Mouse (Mus musculus): ENCODE measurements at regions not wholly inside any gene's neighbourhood (a gene's known extent, or its start where the extent isn't known, plus 50 kb on each side); places are given as distances from the start of the nearest gene placed in this dataset.
A peak's percentile ranks its signal among the peaks of the same experiment; 100 is the strongest.

- Histone ChIP-seq H3K4me1 (replicated peaks; ENCODE audit: control insufficient read depth, insufficient read depth, low read length) (peaks cover 6% of the 10 kb centered on the region; the same call in 1 of the 2 replicates), H3K9me3 (ENCODE audit: control insufficient read depth, low read length) (no peaks in the 10 kb centered on the region), H3K9ac (replicated peaks; ENCODE audit: low read depth, low read length) (no peak overlapping the region), H3K27me3 (replicated peaks; ENCODE audit: control insufficient read depth, insufficient read depth, low read length) (no peaks in the 10 kb centered on the region), H3K4me2 (ENCODE audit: low read length) (no peak overlapping the region), H3K36me3 (ENCODE audit: control insufficient read depth, insufficient read depth) (no peaks in the 10 kb centered on the region), H3K4me3 (replicated peaks; ENCODE audit: low read length) (no peak overlapping the region), H3K27ac (ENCODE audit: low read length) (no peak overlapping the region)
- 69% methylated on average over 4 of the region's 4 CpGs for WGBS
- ATAC-seq = no peak
Measured at GRCm38 (mm10) chr13:52116241-52116640, 269.8 kb downstream of the Gadd45g start.

GRCm38 (mm10) chr13:52116756-52117155 lies 270.3 kb downstream of the Gadd45g start:
- no peak overlapping the region for H3K27ac ChIP-seq (ENCODE audit: low read length)
- peaks cover 6% of the 10 kb centered on the region; the same call in 1 of the 2 replicates for H3K4me1 ChIP-seq (replicated peaks; ENCODE audit: control insufficient read depth, insufficient read depth, low read length)
- no peak for ATAC-seq
- no peak overlapping the region for H3K4me3 ChIP-seq (replicated peaks; ENCODE audit: low read length)
- no peaks in the 10 kb centered on the region for H3K36me3 ChIP-seq (ENCODE audit: control insufficient read depth, insufficient read depth)
- no peaks in the 10 kb centered on the region for H3K9me3 ChIP-seq (ENCODE audit: control insufficient read depth, low read length)
- no peak overlapping the region for H3K9ac ChIP-seq (replicated peaks; ENCODE audit: low read depth, low read length)
- no peaks in the 10 kb centered on the region for H3K27me3 ChIP-seq (replicated peaks; ENCODE audit: control insufficient read depth, insufficient read depth, low read length)
- 54% methylated on average over 4 of the region's 4 CpGs for WGBS
- H3K4me2 ChIP-seq (ENCODE audit: low read length) = no peak overlapping the region

DNA sequence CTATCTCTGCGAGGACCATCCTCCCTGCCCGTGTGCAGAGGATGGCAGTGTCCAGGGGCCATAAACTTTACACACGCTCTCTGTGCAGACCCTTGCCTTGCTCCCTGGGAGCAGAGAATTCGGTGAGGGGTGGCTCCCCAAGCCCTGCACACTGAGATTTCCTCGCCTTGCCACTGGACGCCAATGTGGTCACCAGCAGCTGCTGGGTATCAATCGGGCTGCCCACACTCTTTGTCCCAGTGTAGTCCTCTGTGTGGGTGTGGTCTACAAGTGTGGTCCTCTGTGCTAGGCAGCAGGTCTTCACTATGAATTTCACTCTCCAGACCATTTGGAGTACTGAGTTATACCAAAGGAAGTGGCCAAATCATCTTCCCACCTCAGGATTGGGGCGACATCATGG lies 274.3 kb downstream of the Gadd45g start:
- H3K27me3 ChIP-seq (replicated peaks; ENCODE audit: control insufficient read depth, insufficient read depth, low read length) = no peaks in the 10 kb centered on the region
- no peak for ATAC-seq
- H3K9me3 ChIP-seq (ENCODE audit: control insufficient read depth, low read length) = no peaks in the 10 kb centered on the region
- H3K27ac ChIP-seq (ENCODE audit: low read length) = no peak overlapping the region
- H3K9ac ChIP-seq (replicated peaks; ENCODE audit: low read depth, low read length) = no peak overlapping the region
- no peaks in the 10 kb centered on the region for H3K36me3 ChIP-seq (ENCODE audit: control insufficient read depth, insufficient read depth)
- no peak overlapping the region for H3K4me2 ChIP-seq (ENCODE audit: low read length)
- H3K4me3 ChIP-seq (replicated peaks; ENCODE audit: low read length) = no peak overlapping the region
- 92% methylated on average over 8 of the region's 8 CpGs for WGBS
- H3K4me1 ChIP-seq (replicated peaks; ENCODE audit: control insufficient read depth, insufficient read depth, low read length) = 0 out of 2 replicates have a peak, but pooled peaks cover 3% of the 10 kb centered on the region

GRCm38 (mm10) chr13:52125037-52125436 lies 278.6 kb downstream of the Gadd45g start:
- 80% methylated on average over 4 of the region's 4 CpGs for WGBS
- no peak overlapping the region for H3K4me2 ChIP-seq (ENCODE audit: low read length)
- H3K27me3 ChIP-seq (replicated peaks; ENCODE audit: control insufficient read depth, insufficient read depth, low read length) = no peaks in the 10 kb centered on the region
- no peak overlapping the region for H3K9ac ChIP-seq (replicated peaks; ENCODE audit: low read depth, low read length)
- H3K4me1 ChIP-seq (replicated peaks; ENCODE audit: control insufficient read depth, insufficient read depth, low read length) = no peaks in the 10 kb centered on the region
- H3K4me3 ChIP-seq (replicated peaks; ENCODE audit: low read length) = no peak overlapping the region
- no peaks in the 10 kb centered on the region for H3K9me3 ChIP-seq (ENCODE audit: control insufficient read depth, low read length)
- no peak overlapping the region for H3K27ac ChIP-seq (ENCODE audit: low read length)
- no peaks in the 10 kb centered on the region for H3K36me3 ChIP-seq (ENCODE audit: control insufficient read depth, insufficient read depth)
- no peak for ATAC-seq

- Histone ChIP-seq H3K9me3 (ENCODE audit: control insufficient read depth, low read length) (peaks cover 5% of the 10 kb centered on the region; the same call in 1 of the 2 replicates), H3K27me3 (replicated peaks; ENCODE audit: control insufficient read depth, insufficient read depth, low read length) (no peaks in the 10 kb centered on the region), H3K9ac (replicated peaks; ENCODE audit: low read depth, low read length) (no peak overlapping the region), H3K4me1 (replicated peaks; ENCODE audit: control insufficient read depth, insufficient read depth, low read length) (no peaks in the 10 kb centered on the region), H3K36me3 (ENCODE audit: control insufficient read depth, insufficient read depth) (no peaks in the 10 kb centered on the region), H3K27ac (ENCODE audit: low read length) (no peak overlapping the region), H3K4me2 (ENCODE audit: low read length) (no peak overlapping the region), H3K4me3 (replicated peaks; ENCODE audit: low read length) (no peak overlapping the region)
- 81% methylated on average over 9 of the region's 9 CpGs for WGBS
- no peak for ATAC-seq
Measured at GRCm38 (mm10) chr13:52127751-52128150, 281.3 kb downstream of the Gadd45g start.

- ATAC-seq = no peak
- Histone ChIP-seq H3K9me3 (ENCODE audit: control insufficient read depth, low read length) (peaks cover 5% of the 10 kb centered on the region; the same call in 1 of the 2 replicates), H3K27ac (ENCODE audit: low read length) (no peak overlapping the region), H3K9ac (replicated peaks; ENCODE audit: low read depth, low read length) (no peak overlapping the region), H3K4me3 (replicated peaks; ENCODE audit: low read length) (no peak overlapping the region), H3K27me3 (replicated peaks; ENCODE audit: control insufficient read depth, insufficient read depth, low read length) (no peaks in the 10 kb centered on the region), H3K4me1 (replicated peaks; ENCODE audit: control insufficient read depth, insufficient read depth, low read length) (no peaks in the 10 kb centered on the region), H3K4me2 (ENCODE audit: low read length) (no peak overlapping the region), H3K36me3 (ENCODE audit: control insufficient read depth, insufficient read depth) (no peaks in the 10 kb centered on the region)
- WGBS = 87% methylated on average over 4 of the region's 4 CpGs
Measured at GRCm38 (mm10) chr13:52129466-52129865, 283.0 kb downstream of the Gadd45g start.

- Histone ChIP-seq H3K9me3 (ENCODE audit: control insufficient read depth, low read length) (peaks cover 5% of the 10 kb centered on the region; the same call in 1 of the 2 replicates), H3K36me3 (ENCODE audit: control insufficient read depth, insufficient read depth) (no peaks in the 10 kb centered on the region), H3K4me2 (ENCODE audit: low read length) (no peak overlapping the region), H3K4me1 (replicated peaks; ENCODE audit: control insufficient read depth, insufficient read depth, low read length) (no peaks in the 10 kb centered on the region), H3K9ac (replicated peaks; ENCODE audit: low read depth, low read length) (no peak overlapping the region), H3K27ac (ENCODE audit: low read length) (no peak overlapping the region), H3K27me3 (replicated peaks; ENCODE audit: control insufficient read depth, insufficient read depth, low read length) (no peaks in the 10 kb centered on the region), H3K4me3 (replicated peaks; ENCODE audit: low read length) (no peak overlapping the region)
- no peak for ATAC-seq
- 48% methylated on average over 3 of the region's 3 CpGs for WGBS
Measured at GRCm38 (mm10) chr13:52133202-52133601, 286.7 kb downstream of the Gadd45g start.

DNA sequence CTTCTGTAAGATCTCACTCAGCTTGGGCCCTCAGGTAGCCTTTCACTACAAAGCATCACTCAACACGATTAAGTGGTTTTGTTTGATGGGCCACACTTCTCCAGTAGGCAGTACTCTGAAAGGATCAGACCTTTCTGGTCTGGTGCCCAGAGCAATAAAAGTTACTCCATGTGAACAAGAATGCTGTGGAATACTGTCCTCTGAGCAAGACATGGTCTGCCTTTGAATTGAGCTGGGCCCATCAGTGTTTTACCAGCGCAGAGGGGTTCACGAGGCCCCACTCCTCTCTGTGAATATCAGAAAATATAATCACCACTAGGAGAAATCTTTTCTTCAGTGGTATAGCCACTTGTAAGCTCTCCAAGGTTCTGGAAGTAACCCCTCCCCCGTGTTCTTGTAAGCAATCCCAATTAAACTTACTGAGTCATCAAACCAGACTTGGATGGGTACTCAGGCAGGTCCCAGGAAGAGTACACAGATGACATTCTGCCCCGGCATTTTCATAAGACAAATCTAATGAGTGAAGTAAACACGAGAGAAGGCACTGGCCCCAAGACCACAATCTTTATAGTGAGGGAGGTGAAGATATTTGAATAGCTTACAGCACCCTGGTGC lies 292.0 kb downstream of the Gadd45g start:
- 76% methylated on average over 6 of the region's 6 CpGs for WGBS
- Histone ChIP-seq H3K9me3 (ENCODE audit: control insufficient read depth, low read length) (no peaks in the 10 kb centered on the region; the same call in 1 of the 2 replicates), H3K4me3 (replicated peaks; ENCODE audit: low read length) (no peak overlapping the region), H3K27ac (ENCODE audit: low read length) (no peak overlapping the region), H3K27me3 (replicated peaks; ENCODE audit: control insufficient read depth, insufficient read depth, low read length) (no peaks in the 10 kb centered on the region), H3K9ac (replicated peaks; ENCODE audit: low read depth, low read length) (no peak overlapping the region), H3K36me3 (ENCODE audit: control insufficient read depth, insufficient read depth) (no peaks in the 10 kb centered on the region), H3K4me1 (replicated peaks; ENCODE audit: control insufficient read depth, insufficient read depth, low read length) (no peaks in the 10 kb centered on the region), H3K4me2 (ENCODE audit: low read length) (no peak overlapping the region)
- no peak for ATAC-seq

DNA sequence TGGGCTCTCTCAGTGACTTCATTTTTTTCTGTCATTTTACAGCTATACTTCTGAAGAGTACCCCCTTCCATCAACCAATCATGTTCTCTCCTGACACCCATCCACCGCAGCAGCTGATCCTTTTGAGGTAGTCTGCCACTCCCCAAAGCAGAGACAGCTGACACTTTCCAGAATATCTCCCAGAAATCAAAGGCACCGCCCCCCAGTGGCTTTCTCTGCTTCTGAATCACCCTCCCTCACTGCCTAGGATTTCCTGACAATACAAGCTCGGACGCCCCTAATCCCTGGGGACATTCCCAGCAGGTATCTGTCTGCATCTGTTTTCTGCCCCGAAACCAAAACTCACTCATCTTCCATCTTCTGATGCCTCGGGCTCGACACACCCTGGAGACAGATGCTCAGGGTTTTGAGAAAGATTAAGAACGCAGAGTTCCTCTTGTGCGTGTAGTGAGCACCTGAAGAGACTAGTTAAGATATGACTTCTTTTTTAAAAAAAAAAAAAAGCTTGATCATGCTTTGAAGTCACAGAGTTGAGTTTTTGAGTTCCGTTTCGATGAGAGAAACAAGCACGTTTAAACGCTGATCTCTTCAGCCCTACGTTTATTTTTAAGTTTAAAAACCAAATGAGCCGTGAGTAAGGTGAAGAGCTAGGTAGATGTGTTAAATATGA lies 292.8 kb downstream of the Gadd45g start:
- no peak overlapping the region for H3K9ac ChIP-seq (replicated peaks; ENCODE audit: low read depth, low read length)
- H3K27me3 ChIP-seq (replicated peaks; ENCODE audit: control insufficient read depth, insufficient read depth, low read length) = no peaks in the 10 kb centered on the region
- H3K9me3 ChIP-seq (ENCODE audit: control insufficient read depth, low read length) = no peaks in the 10 kb centered on the region; the same call in 1 of the 2 replicates
- no peak overlapping the region for H3K27ac ChIP-seq (ENCODE audit: low read length)
- 39% methylated on average over 15 of the region's 15 CpGs for WGBS
- peak; percentile 50; the same call in 1 of the 2 replicates for ATAC-seq
- no peaks in the 10 kb centered on the region for H3K4me1 ChIP-seq (replicated peaks; ENCODE audit: control insufficient read depth, insufficient read depth, low read length)
- H3K4me3 ChIP-seq (replicated peaks; ENCODE audit: low read length) = no peak overlapping the region
- no peak overlapping the region for H3K4me2 ChIP-seq (ENCODE audit: low read length)
- H3K36me3 ChIP-seq (ENCODE audit: control insufficient read depth, insufficient read depth) = no peaks in the 10 kb centered on the region
